Mouse (Mus musculus) liver, embryonic 16.5 days (tissue): ENCODE measurements around the gene Fbxl16. TPM values are rescaled to one million over a fixed set of nuclear protein-coding genes. Genes with fewer than 3 reads are reported as not detected.
A peak's percentile ranks its signal among the peaks of the same experiment; 100 is the strongest.

Experiments used
- ATAC-seq: fragments of 200-750 bp; cut with Nextera tagmentation; 2 replicates; pipeline ENCODE4 v1.8.0; 2017; ENCODE audit warnings: low read depth, mild to moderate bottlenecking, moderate number of reproducible peaks, moderate library complexity
- H3K27ac ChIP-seq: fragments of 300-500 bp; sonication (generic); 2 replicates; pipeline ENCODE4 v1.5.1; 2014; ENCODE audit warnings: mild to moderate bottlenecking, low read length
- H3K27me3 ChIP-seq: fragments of 300-500 bp; sonication (generic); 2 replicates; pipeline ENCODE4 v1.6.1; 2014; ENCODE audit warnings: low read depth, low read length, mixed read lengths; ENCODE audit not compliant: control insufficient read depth, insufficient read depth
- H3K36me3 ChIP-seq: fragments of 300-500 bp; sonication (generic); 2 replicates; pipeline ENCODE4 v1.6.1; 2014; ENCODE audit warnings: mild to moderate bottlenecking; ENCODE audit not compliant: control insufficient read depth, insufficient read depth
- H3K4me1 ChIP-seq: fragments of 300-500 bp; sonication (generic); 2 replicates; pipeline ENCODE4 v1.6.1; 2014; ENCODE audit warnings: low read depth, low read length, mixed read lengths; ENCODE audit not compliant: control insufficient read depth
- H3K4me2 ChIP-seq: fragments of 300-500 bp; sonication (generic); 2 replicates; pipeline ENCODE4 v1.6.1; 2014; ENCODE audit warnings: low read depth, low read length, mixed read lengths
- H3K4me3 ChIP-seq: fragments of 300-500 bp; sonication (generic); 2 replicates; pipeline ENCODE4 v1.5.1; 2014; ENCODE audit warnings: low read depth, mild to moderate bottlenecking, low read length
- H3K9ac ChIP-seq: fragments of 300-500 bp; sonication (generic); 2 replicates; pipeline ENCODE4 v1.6.1; 2014; ENCODE audit warnings: low read depth, low read length
- H3K9me3 ChIP-seq: fragments of 300-500 bp; sonication (generic); replicated peaks from 2 replicates; pipeline ENCODE4 v1.6.1; 2016; ENCODE audit warnings: low read length; ENCODE audit not compliant: control insufficient read depth
- WGBS: fragments of 180-500 bp; shearing (Covaris S2); extraction: QIAGEN DNeasy Blood & Tissue Kit; methylation state at CpG from one replicate; pipeline ENCODE4 v1.1.7; 2014; ENCODE audit not compliant: insufficient replicate concordance; 5-methylcytosine and 5-hydroxymethylcytosine counted together
- polyA plus RNA-seq: library from polyadenylated mRNA; unstranded; fragments of >200 nt; fragmentation: Nextera tagmentation; extraction: Ambion mirVana; gene quantifications from 2 replicates; pipeline ENCODE4 v1.2.1, GENCODE M21; 2015

The Fbxl16 gene
- polyA plus RNA-seq, 1 experiment from 2014 or later: 0.17 TPM

GRCm38 (mm10) chr17:25777948-25778347 lies 30.9 kb upstream of the Fbxl16 start:
- H3K36me3 ChIP-seq: peaks cover 12% of the 10 kb centered on the region
- 84% methylated on average over 5 of the region's 5 CpGs for WGBS

DNA sequence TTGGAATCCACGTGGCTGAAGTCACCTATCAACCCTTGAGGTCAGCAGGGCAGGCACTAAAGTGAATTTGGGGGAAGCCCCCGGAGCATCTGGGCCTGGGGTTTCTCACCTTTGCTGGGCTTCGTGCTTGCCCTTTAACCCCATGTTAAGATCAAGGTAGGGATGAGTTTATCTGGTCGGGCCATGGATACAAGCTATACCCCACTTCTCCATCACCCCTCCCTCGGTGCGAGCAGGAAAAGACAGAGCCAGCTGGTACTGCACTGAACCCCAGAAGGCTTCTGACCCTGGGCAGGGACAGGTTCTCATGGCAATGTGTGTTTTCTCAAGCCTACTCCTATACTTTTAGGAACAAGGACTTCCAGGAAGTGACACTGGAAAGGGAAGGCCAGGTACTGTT lies 27.5 kb upstream of the Fbxl16 start:
- Histone ChIP-seq H3K27ac (no peak overlapping the region), H3K4me2 (no peak overlapping the region), H3K9ac (no peak overlapping the region), H3K9me3 (no peaks in the 10 kb centered on the region), H3K27me3 (no peaks in the 10 kb centered on the region), H3K4me1 (peaks cover 5% of the 10 kb centered on the region), H3K36me3 (peaks cover 12% of the 10 kb centered on the region; the same call in 1 of the 2 replicates), H3K4me3 (no peak overlapping the region)
- WGBS: 76% methylated on average over 6 of the region's 6 CpGs
- ATAC-seq: no peak

More at GRCm38 (mm10) chr17:25777948-25778347, 30.9 kb upstream of the Fbxl16 start:
- Histone ChIP-seq H3K9me3 (no peaks in the 10 kb centered on the region), H3K9ac (no peak overlapping the region), H3K4me3 (no peak overlapping the region), H3K4me2 (no peak overlapping the region), H3K27me3 (no peaks in the 10 kb centered on the region), H3K4me1 (peaks cover 9% of the 10 kb centered on the region), H3K27ac (no peak overlapping the region)
- no peak for ATAC-seq

GRCm38 (mm10) chr17:25783086-25783485 lies 25.8 kb upstream of the Fbxl16 start:
- WGBS: 66% methylated on average over 7 of the region's 7 CpGs

GRCm38 (mm10) chr17:25783861-25784574 lies 24.9 kb upstream of the Fbxl16 start:
- Histone ChIP-seq H3K9me3 (no peaks in the 10 kb centered on the region), H3K27me3 (no peaks in the 10 kb centered on the region), H3K4me1 (peaks cover 5% of the 10 kb centered on the region), H3K36me3 (peaks cover 10% of the 10 kb centered on the region; the same call in 1 of the 2 replicates), H3K4me3 (no peak overlapping the region), H3K4me2 (no peak overlapping the region), H3K27ac (no peak overlapping the region), H3K9ac (no peak overlapping the region)
- 71% methylated on average over 15 of the region's 15 CpGs for WGBS
- no peak for ATAC-seq

More at GRCm38 (mm10) chr17:25783086-25783485, 25.8 kb upstream of the Fbxl16 start:
- Histone ChIP-seq H3K4me2 (no peak overlapping the region), H3K27me3 (no peaks in the 10 kb centered on the region), H3K4me1 (peaks cover 5% of the 10 kb centered on the region), H3K9ac (no peak overlapping the region), H3K9me3 (no peaks in the 10 kb centered on the region), H3K36me3 (peaks cover 10% of the 10 kb centered on the region; the same call in 1 of the 2 replicates), H3K27ac (no peak overlapping the region), H3K4me3 (no peak overlapping the region)
- no peak for ATAC-seq

DNA sequence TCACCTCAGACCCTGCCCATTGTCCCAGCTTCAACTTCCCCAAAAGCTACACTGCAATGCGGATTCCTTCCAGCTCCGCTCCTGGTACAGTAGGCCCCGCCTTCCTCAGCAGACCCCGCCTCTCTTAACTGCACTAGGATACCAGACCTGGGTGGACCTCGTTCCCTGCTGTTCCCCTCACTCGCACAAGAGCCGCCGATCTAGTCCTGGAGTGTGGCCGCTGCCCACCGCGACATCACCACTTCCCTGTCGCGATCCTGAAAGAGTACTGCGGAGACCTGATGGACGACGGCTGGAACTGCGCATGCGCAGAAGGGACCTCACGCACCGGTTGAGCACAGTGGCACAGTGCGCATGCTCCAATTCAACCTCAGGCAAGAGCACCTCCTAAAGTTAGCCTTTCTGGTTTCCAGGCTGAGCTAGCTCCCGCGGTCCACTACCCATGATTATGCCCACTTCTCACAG lies 23.6 kb upstream of the Fbxl16 start, which contains the start of gene Haghl:
Gene Haghl (minus strand): TSS at position 393 of the 465 bp plus-strand sequence.
- Histone ChIP-seq H3K4me2 (peak within 1 kb of the TSS; percentile 69), H3K36me3 (peaks cover 7% of the 10 kb centered on the region; the same call in 1 of the 2 replicates), H3K9me3 (no peaks in the 10 kb centered on the region), H3K9ac (peak within 1 kb of the TSS; percentile 71), H3K27ac (peak within 1 kb of the TSS; percentile 54), H3K27me3 (no peaks in the 10 kb centered on the region), H3K4me3 (peak within 1 kb of the TSS; percentile 76), H3K4me1 (peaks cover 5% of the 10 kb centered on the region)
- under 1% methylated on average over 23 of the region's 23 CpGs for WGBS
- peak; percentile 86 for ATAC-seq

- Histone ChIP-seq H3K27ac (peak within 1 kb of the TSS; percentile 54), H3K4me1 (peaks cover 11% of the 10 kb centered on the region), H3K36me3 (peaks cover 4% of the 10 kb centered on the region; the same call in 1 of the 2 replicates), H3K9ac (peak within 1 kb of the TSS; percentile 71), H3K4me3 (peak within 1 kb of the TSS; percentile 76), H3K4me2 (peak within 1 kb of the TSS; percentile 69), H3K9me3 (no peaks in the 10 kb centered on the region), H3K27me3 (no peaks in the 10 kb centered on the region)
- no peak for ATAC-seq
- 66% methylated on average over 3 of the region's 3 CpGs for WGBS
Measured at GRCm38 (mm10) chr17:25786280-25786679, 22.6 kb upstream of the Fbxl16 start, which contains the start of gene Ccdc78. Ccdc78 (plus strand) TSS chr17:25786580.

GRCm38 (mm10) chr17:25786781-25787504 lies 21.9 kb upstream of the Fbxl16 start:
- no peak overlapping the region for H3K4me3 ChIP-seq
- H3K4me1 ChIP-seq: peaks cover 14% of the 10 kb centered on the region
- no peak for ATAC-seq
- H3K27me3 ChIP-seq: no peaks in the 10 kb centered on the region
- no peaks in the 10 kb centered on the region for H3K9me3 ChIP-seq
- no peak overlapping the region for H3K27ac ChIP-seq
- H3K4me2 ChIP-seq: no peak overlapping the region
- WGBS: 82% methylated on average over 9 of the region's 9 CpGs
- no peaks in the 10 kb centered on the region for H3K36me3 ChIP-seq
- H3K9ac ChIP-seq: no peak overlapping the region

DNA sequence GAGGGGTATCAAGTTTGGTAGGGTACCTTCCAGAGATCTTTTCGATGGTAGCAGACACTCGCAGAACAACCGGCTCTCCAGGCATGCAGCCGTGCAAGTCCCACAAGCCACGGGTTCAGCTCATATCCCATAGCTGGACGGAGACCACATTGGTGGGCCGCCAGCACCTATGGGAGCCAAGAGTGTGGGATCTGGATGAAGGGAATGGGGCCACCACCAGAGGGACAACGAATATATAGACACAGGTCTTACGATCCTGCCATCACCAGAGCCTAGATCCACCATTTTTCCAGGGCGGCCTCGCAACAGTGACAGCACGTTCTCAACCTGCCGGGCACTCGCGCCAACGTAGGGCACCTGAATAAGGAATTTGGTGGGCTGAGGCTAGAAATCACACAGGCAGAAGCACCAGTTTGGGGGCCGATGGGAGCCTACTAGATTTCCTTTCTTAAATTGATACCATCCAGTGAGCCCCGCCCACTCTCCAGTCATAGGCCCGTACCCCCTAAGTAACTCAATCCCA lies 17.5 kb upstream of the Fbxl16 start:
- no peak for ATAC-seq

More for the DNA sequence above, 17.5 kb upstream of the Fbxl16 start:
- 27% methylated on average over 19 of the region's 19 CpGs for WGBS
- Histone ChIP-seq H3K9me3 (no peaks in the 10 kb centered on the region), H3K4me2 (peak overlapping the region; percentile 91), H3K27me3 (no peaks in the 10 kb centered on the region), H3K4me1 (peaks cover 31% of the 10 kb centered on the region), H3K36me3 (no peaks in the 10 kb centered on the region), H3K9ac (peak overlapping the region; percentile 78), H3K4me3 (peak overlapping the region; percentile 86), H3K27ac (peak overlapping the region; percentile 92)
